Mouse (Mus musculus) kidney, adult 2 months (tissue): ENCODE data around the gene Spns2. TPM values are rescaled to one million over a fixed set of nuclear protein-coding genes. Genes with fewer than 3 reads are reported as not detected.

ENCODE experiments used
- DNase-seq: peaks from one replicate; pipeline ENCODE4 v3.0.0; 2021
- H3K27ac ChIP-seq: fragments of 200-500 bp; 2 replicates; pipeline ENCODE4 v1.5.1; 2012; ENCODE audit warnings: low read depth, low read length, control low read depth, inconsistent platforms; ENCODE audit not compliant: insufficient read depth
- H3K27me3 ChIP-seq: fragments of 200-500 bp; replicated peaks from 2 replicates; pipeline ENCODE4 v1.6.1; 2012; ENCODE audit warnings: mild to moderate bottlenecking, moderate library complexity, low read length, inconsistent platforms; ENCODE audit not compliant: control insufficient read depth, insufficient read depth
- H3K36me3 ChIP-seq: fragments of 200-500 bp; 2 replicates; pipeline ENCODE4 v1.6.1; 2012; ENCODE audit warnings: mild to moderate bottlenecking, moderate library complexity, low read length, inconsistent platforms; ENCODE audit not compliant: control insufficient read depth, insufficient read depth
- H3K4me1 ChIP-seq: fragments of 200-500 bp; 2 replicates; pipeline ENCODE4 v1.6.1; 2011; ENCODE audit warnings: low read length; ENCODE audit not compliant: control insufficient read depth, insufficient read depth
- H3K4me3 ChIP-seq: fragments of 200-500 bp; 2 replicates; pipeline ENCODE4 v1.5.1; 2011; ENCODE audit warnings: mild to moderate bottlenecking, low read depth, low read length, control low read depth; ENCODE audit not compliant: insufficient read depth
- CTCF ChIP-seq: fragments of 200-500 bp; conservative IDR thresholded peaks from 2 replicates; pipeline ENCODE4 v1.5.1; 2011; ENCODE audit warnings: low read depth, mild to moderate bottlenecking, control low read depth, low read length, moderate library complexity, mixed read lengths; ENCODE audit not compliant: insufficient read depth, insufficient read length
- POLR2A ChIP-seq: fragments of 200-500 bp; IDR thresholded peaks from one replicate; pipeline ENCODE4 v1.6.1; 2011; ENCODE audit warnings: low read depth, low read length, control low read depth
- WGBS: fragments of 180-500 bp; shearing (Covaris S2); methylation state at CpG from one replicate; pipeline ENCODE4 v1.1.7; 2018; 5-methylcytosine and 5-hydroxymethylcytosine counted together
- polyA plus RNA-seq: library from polyadenylated mRNA; depleted of rRNA; stranded (reverse); fragments of >200 nt; gene quantifications from 2 replicates; pipeline ENCODE4 v1.2.3, GENCODE M21; 2012

The Spns2 gene
- polyA plus RNA-seq, 1 experiment = 102 TPM

- DNase-seq = no peak
- no peaks in the 10 kb centered on the region for H3K27me3 ChIP-seq
- H3K4me1 ChIP-seq = peaks cover 43% of the 10 kb centered on the region
- H3K36me3 ChIP-seq = no peaks in the 10 kb centered on the region
- peak overlapping the region; percentile 57; the same call in 1 of the 2 replicates for H3K27ac ChIP-seq
- H3K4me3 ChIP-seq = peak overlapping the region; percentile 6; the same call in 1 of the 2 replicates
- WGBS = 25% methylated on average over 5 of the region's 5 CpGs
- TF ChIP-seq POLR2A (no peak), CTCF (no peak)
Measured at GRCm38 (mm10) chr11:72501426-72502002, 11.8 kb upstream of the Spns2 start.

- 95% methylated on average over 4 of the region's 4 CpGs for WGBS
- Histone ChIP-seq H3K36me3 (no peaks in the 10 kb centered on the region), H3K4me1 (peaks cover 40% of the 10 kb centered on the region), H3K4me3 (no peak overlapping the region), H3K27ac (no peak overlapping the region), H3K27me3 (no peaks in the 10 kb centered on the region)
- TF ChIP-seq CTCF = no peak
- TF ChIP-seq POLR2A = no peak
- no peak for DNase-seq
Measured at GRCm38 (mm10) chr11:72500139-72500538, 10.4 kb upstream of the Spns2 start.

GRCm38 (mm10) chr11:72497367-72497766, 7.7 kb upstream of the Spns2 start:
- TF ChIP-seq POLR2A (no peak), CTCF (no peak)
- Histone ChIP-seq H3K27me3 (no peaks in the 10 kb centered on the region), H3K4me3 (no peak overlapping the region), H3K4me1 (peaks cover 20% of the 10 kb centered on the region), H3K27ac (no peak overlapping the region), H3K36me3 (no peaks in the 10 kb centered on the region)
- DNase-seq = no peak
- WGBS = 34% methylated on average over 4 of the region's 4 CpGs

GRCm38 (mm10) chr11:72496775-72497174, 7.1 kb upstream of the Spns2 start:
- no peaks in the 10 kb centered on the region for H3K27me3 ChIP-seq
- no peak overlapping the region for H3K27ac ChIP-seq
- H3K4me1 ChIP-seq = peaks cover 14% of the 10 kb centered on the region
- no peaks in the 10 kb centered on the region for H3K36me3 ChIP-seq
- no peak overlapping the region for H3K4me3 ChIP-seq
- WGBS = 80% methylated on average over 1 of the region's 1 CpGs
- no peak for TF ChIP-seq CTCF
- TF ChIP-seq POLR2A = no peak
- no peak for DNase-seq

- no peak overlapping the region for H3K27ac ChIP-seq
- no peaks in the 10 kb centered on the region for H3K27me3 ChIP-seq
- no peak overlapping the region for H3K4me3 ChIP-seq
- no peak for TF ChIP-seq POLR2A
- no peak for TF ChIP-seq CTCF
- DNase-seq = no peak
- H3K4me1 ChIP-seq = peaks cover 10% of the 10 kb centered on the region
- WGBS = 68% methylated on average over 3 of the region's 3 CpGs
- no peaks in the 10 kb centered on the region for H3K36me3 ChIP-seq
Measured at GRCm38 (mm10) chr11:72496066-72496465, 6.4 kb upstream of the Spns2 start.

GRCm38 (mm10) chr11:72494046-72494988, 4.6 kb upstream of the Spns2 start:
- H3K27me3 ChIP-seq = no peaks in the 10 kb centered on the region
- WGBS = 60% methylated on average over 8 of the region's 8 CpGs

More at GRCm38 (mm10) chr11:72494046-72494988, 4.6 kb upstream of the Spns2 start:
- H3K36me3 ChIP-seq = no peaks in the 10 kb centered on the region
- H3K4me3 ChIP-seq = no peak overlapping the region
- no peak for DNase-seq
- peaks cover 10% of the 10 kb centered on the region for H3K4me1 ChIP-seq
- no peak overlapping the region for H3K27ac ChIP-seq
- no peak for TF ChIP-seq CTCF
- TF ChIP-seq POLR2A = no peak
